Mouse (Mus musculus) CH12.LX (cell line): ENCODE measurements at regions not wholly inside any gene's neighbourhood (a gene's known extent, or its start where the extent isn't known, plus 50 kb on each side); places are given as distances from the start of the nearest gene placed in this dataset.

ENCODE experiments used
- DNase-seq: peaks from one replicate; pipeline ENCODE4 v3.0.0-alpha.2; 2013; ENCODE audit errors: extremely low read depth
- H3K27ac ChIP-seq: 2 replicates; pipeline ENCODE4 v1.5.1; 2012; ENCODE audit warnings: low read depth, mild to moderate bottlenecking, control low read depth, moderate library complexity; ENCODE audit not compliant: insufficient read depth
- H3K27me3 ChIP-seq: replicated peaks from 2 replicates; pipeline ENCODE3; 2012; ENCODE audit warnings: inconsistent platforms
- H3K36me3 ChIP-seq, 2 experiments: replicated peaks in 1 of 2; 2 replicates each; pipeline versions ENCODE3 to v1.6.1; 2012; ENCODE audit warnings: inconsistent platforms in 1 of 2, low read length in 1 of 2, mild to moderate bottlenecking in 1 of 2, mixed read lengths in 1 of 2, moderate library complexity in 1 of 2; ENCODE audit not compliant: control insufficient read depth in 1 of 2, insufficient read depth in 1 of 2
- H3K4me1 ChIP-seq, 2 experiments: 2 replicates each; pipeline ENCODE4 v1.6.1; 2012; ENCODE audit warnings: inconsistent platforms in 1 of 2, moderate library complexity in 1 of 2; ENCODE audit not compliant: insufficient read depth in 2 of 2, control insufficient read depth in 1 of 2
- H3K4me2 ChIP-seq: 2 replicates; pipeline ENCODE4 v1.6.1; 2012; ENCODE audit warnings: low read depth, mild to moderate bottlenecking, control low read depth; ENCODE audit not compliant: poor library complexity, insufficient read depth, severe bottlenecking
- H3K4me3 ChIP-seq, 3 experiments: fragments of 150-350 bp in 1 of 3; sonication (generic) in 1 of 3; replicated peaks in 1 of 3; 2 replicates each; pipeline versions ENCODE3 to v1.5.1; 2011 to 2012; ENCODE audit warnings: low read depth in 2 of 3, low read length in 2 of 3, mild to moderate bottlenecking in 2 of 3, moderate library complexity in 2 of 3, control low read depth in 1 of 3, improper control_type of control experiment in 1 of 3, inconsistent platforms in 1 of 3, mixed read lengths in 1 of 3; ENCODE audit not compliant: poor library complexity in 1 of 3
- H3K79me2 ChIP-seq: replicated peaks from 2 replicates; pipeline ENCODE4 v1.6.1; 2012; ENCODE audit warnings: mild to moderate bottlenecking, moderate library complexity; ENCODE audit not compliant: control insufficient read depth, poor library complexity, insufficient read depth, severe bottlenecking; ENCODE audit errors: extremely low read depth
- H3K9ac ChIP-seq: 2 replicates; pipeline ENCODE4 v1.6.1; 2012; ENCODE audit warnings: low read depth, mild to moderate bottlenecking, control low read depth, moderate library complexity; ENCODE audit not compliant: insufficient read depth
- H3K9me3 ChIP-seq: replicated peaks from 2 replicates; pipeline ENCODE3; 2012; ENCODE audit warnings: low read length, inconsistent platforms, mixed read lengths
- BHLHE40 ChIP-seq: IDR thresholded peaks from 2 replicates; pipeline ENCODE4 v1.6.1; 2011; ENCODE audit warnings: mild to moderate bottlenecking, low read depth, low read length, improper control_type of control experiment
- CHD1 ChIP-seq: IDR thresholded peaks from 2 replicates; pipeline ENCODE4 v1.6.1; 2012; ENCODE audit warnings: low read depth, low read length, improper control_type of control experiment, inconsistent platforms
- CTCF ChIP-seq, 2 experiments: IDR thresholded peaks in 1 of 2; conservative IDR thresholded peaks in 1 of 2; 2 replicates each; pipeline ENCODE4 v1.5.1; 2011 to 2012; ENCODE audit warnings: low read depth in 2 of 2, low read length in 2 of 2, improper control_type of control experiment in 1 of 2, inconsistent platforms in 1 of 2, mild to moderate bottlenecking in 1 of 2, moderate library complexity in 1 of 2
- ELF1 ChIP-seq: IDR thresholded peaks from 2 replicates; pipeline ENCODE4 v1.6.1; 2014; ENCODE audit warnings: low read depth, mild to moderate bottlenecking, inconsistent platforms, low read length, improper control_type of control experiment
- EP300 ChIP-seq: IDR thresholded peaks from 2 replicates; pipeline ENCODE4 v1.6.1; 2011; ENCODE audit warnings: low read length, improper control_type of control experiment
- IRF4 ChIP-seq: IDR thresholded peaks from 2 replicates; pipeline ENCODE4 v1.6.1; 2014; ENCODE audit warnings: low read depth, mild to moderate bottlenecking, inconsistent platforms, low read length, improper control_type of control experiment
- JUND ChIP-seq: conservative IDR thresholded peaks from 2 replicates; pipeline ENCODE4 v1.6.1; 2011; ENCODE audit warnings: low read depth, low read length, improper control_type of control experiment
- KAT2A ChIP-seq: IDR thresholded peaks from 2 replicates; pipeline ENCODE4 v1.6.1; 2012; ENCODE audit warnings: low read length, improper control_type of control experiment, inconsistent platforms; ENCODE audit not compliant: insufficient replicate concordance
- MAFK ChIP-seq: IDR thresholded peaks from 2 replicates; pipeline ENCODE4 v1.6.1; 2011; ENCODE audit warnings: low read length, improper control_type of control experiment; ENCODE audit not compliant: insufficient replicate concordance
- MEF2A ChIP-seq: IDR thresholded peaks from 2 replicates; pipeline ENCODE4 v1.6.1; 2014; ENCODE audit warnings: low read depth, mild to moderate bottlenecking, inconsistent platforms, low read length, improper control_type of control experiment, borderline replicate concordance
- MXI1 ChIP-seq: IDR thresholded peaks from 2 replicates; pipeline ENCODE4 v1.6.1; 2011; ENCODE audit warnings: mild to moderate bottlenecking, low read depth, low read length, improper control_type of control experiment
- NRF1 ChIP-seq: IDR thresholded peaks from 2 replicates; pipeline ENCODE4 v1.6.1; 2014; ENCODE audit warnings: low read depth, mild to moderate bottlenecking, inconsistent platforms, low read length, improper control_type of control experiment, moderate library complexity
- PAX5 ChIP-seq: IDR thresholded peaks from 2 replicates; pipeline ENCODE4 v1.6.1; 2012; ENCODE audit warnings: low read length, inconsistent platforms, mixed read lengths
- RAD21 ChIP-seq: IDR thresholded peaks from 2 replicates; pipeline ENCODE4 v1.6.1; 2011; ENCODE audit warnings: low read depth, mild to moderate bottlenecking, low read length, improper control_type of control experiment, moderate library complexity
- RCOR1 ChIP-seq: conservative IDR thresholded peaks from 2 replicates; pipeline ENCODE4 v1.6.1; 2012; ENCODE audit warnings: low read depth, mild to moderate bottlenecking, inconsistent platforms, low read length, improper control_type of control experiment
- SIN3A ChIP-seq: IDR thresholded peaks from 2 replicates; pipeline ENCODE4 v1.6.1; 2012; ENCODE audit warnings: low read length, improper control_type of control experiment, inconsistent platforms
- TBP ChIP-seq: conservative IDR thresholded peaks from 2 replicates; pipeline ENCODE4 v1.6.1; 2011; ENCODE audit warnings: low read depth, low read length, improper control_type of control experiment
- UBTF ChIP-seq: IDR thresholded peaks from 2 replicates; pipeline ENCODE4 v1.6.1; 2012; ENCODE audit warnings: low read depth, mild to moderate bottlenecking, inconsistent platforms, low read length, improper control_type of control experiment, moderate library complexity
- USF1 ChIP-seq: IDR thresholded peaks from 2 replicates; pipeline ENCODE4 v1.6.1; 2014; ENCODE audit warnings: low read depth, mild to moderate bottlenecking, inconsistent platforms, low read length, improper control_type of control experiment
- USF2 ChIP-seq: conservative IDR thresholded peaks from 2 replicates; pipeline ENCODE4 v1.6.1; 2011; ENCODE audit warnings: low read depth, low read length, improper control_type of control experiment
- ZKSCAN1 ChIP-seq: IDR thresholded peaks from 2 replicates; pipeline ENCODE4 v1.6.1; 2012; ENCODE audit warnings: low read depth, inconsistent platforms, low read length, improper control_type of control experiment, borderline replicate concordance
- ZMIZ1 ChIP-seq: IDR thresholded peaks from 2 replicates; pipeline ENCODE4 v1.6.1; 2012; ENCODE audit warnings: low read depth, mild to moderate bottlenecking, inconsistent platforms, low read length, improper control_type of control experiment
- dilution Hi-C: fragments of 300-500 bp; cut with MboI; formaldehyde crosslinking; loops from 2 replicates; pipeline ENCODE4 v1.14.3; 2020; ENCODE audit warnings: low sequenced_read_pairs; ENCODE audit not compliant: extremely low pct_unique_long_range_greater_than_20kb, extremely low pct_ligation_motif_present
- in situ Hi-C: fragments of 300-500 bp; cut with MboI; formaldehyde crosslinking; loops from 3 replicates; pipeline ENCODE4 v1.14.3; 2019; ENCODE audit warnings: low sequenced_read_pairs, low pct_ligation_motif_present, low pct_unique_long_range_greater_than_20kb, mixed read lengths

DNA sequence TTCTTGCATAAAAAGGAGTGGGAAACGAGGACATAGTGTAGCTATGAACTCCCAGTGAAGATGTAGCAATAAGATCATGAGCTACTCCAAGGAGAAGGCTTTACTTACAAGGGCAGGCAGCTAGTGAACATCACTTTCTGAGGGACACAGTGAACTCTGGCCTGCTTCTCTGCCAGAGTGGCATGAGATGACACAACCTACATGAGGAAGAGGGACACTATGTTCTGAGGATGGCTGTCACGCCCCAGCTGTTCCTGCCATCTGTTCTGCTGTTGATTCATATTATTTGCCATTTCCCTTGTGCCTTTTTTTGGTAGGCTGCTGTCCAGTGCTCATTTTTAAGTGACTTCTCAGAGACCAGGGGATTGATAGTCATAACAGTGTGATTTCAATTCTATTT is 118.2 kb upstream of the 4931417E11Rik start:
- H3K9me3 ChIP-seq = peaks cover 17% of the 10 kb centered on the region
- no peak overlapping the region for H3K9ac ChIP-seq
- H3K4me2 ChIP-seq = no peak overlapping the region
- TF ChIP-seq ELF1 (no peak), SIN3A (no peak), PAX5 (no peak)
- H3K4me1 ChIP-seq = no peaks in the 10 kb centered on the region
- dilution Hi-C loops = no loop called here
- H3K79me2 ChIP-seq = no peaks in the 10 kb centered on the region
- no peak for DNase-seq
- no peaks in the 10 kb centered on the region for H3K36me3 ChIP-seq
- H3K27ac ChIP-seq = no peak overlapping the region
- H3K27me3 ChIP-seq = no peaks in the 10 kb centered on the region
- no peak overlapping the region for H3K4me3 ChIP-seq
- in situ Hi-C loops = no loop called here

DNA sequence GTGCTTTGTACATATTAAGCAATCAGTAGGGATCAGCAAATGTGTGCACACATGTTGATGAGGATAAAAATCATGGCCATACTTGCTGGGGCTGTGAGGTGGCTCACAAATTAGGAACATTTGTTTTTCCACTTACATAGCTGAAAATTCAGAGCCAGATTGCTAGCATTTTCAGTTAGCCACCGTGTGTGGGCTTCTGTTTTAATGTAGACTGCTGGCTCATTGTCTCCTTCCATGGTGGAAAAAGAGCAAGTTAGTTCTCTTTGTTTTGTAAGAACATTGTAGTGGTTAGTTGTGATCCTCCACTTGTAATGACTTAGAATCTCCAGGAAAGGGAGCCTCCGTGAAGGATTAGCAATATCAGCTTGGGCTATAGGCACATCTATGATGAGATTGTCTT is 107.2 kb upstream of the 4931417E11Rik start:
- H3K4me3 ChIP-seq = no peak overlapping the region
- dilution Hi-C loops = no loop called here

DNA sequence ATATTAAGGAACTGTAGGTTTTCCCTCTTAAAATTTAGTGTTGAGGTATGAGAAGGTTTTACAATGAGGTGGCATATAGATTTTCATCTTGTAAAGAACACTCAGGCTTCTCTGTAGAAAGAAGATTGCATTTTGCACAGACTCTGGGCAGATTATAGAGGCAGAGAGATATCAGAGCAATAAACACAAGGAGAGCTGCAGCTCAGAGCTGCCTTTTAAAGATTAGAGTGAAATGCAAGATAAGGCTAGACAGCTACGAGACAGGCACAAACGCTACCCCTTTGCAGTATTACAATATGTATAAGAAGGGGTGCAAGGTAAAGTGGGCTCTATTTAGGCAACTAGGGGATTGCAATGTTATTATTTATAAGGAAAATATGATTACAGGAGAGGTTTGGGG is 90.5 kb upstream of the 4931417E11Rik start:
- TF ChIP-seq JUND (no peak), KAT2A (no peak), CTCF (conservative IDR thresholded peaks at IDR 0.05 in 1 of 2, IDR thresholded peaks at IDR 0.05 in 1 of 2; ENCODE audit: low read depth in 2 of 2, low read length in 2 of 2) (no peak), RAD21 (no peak), RCOR1 (no peak), USF1 (no peak), UBTF (no peak), ELF1 (no peak), ZKSCAN1 (no peak), ZMIZ1 (no peak), TBP (no peak), USF2 (no peak), BHLHE40 (no peak), NRF1 (no peak), EP300 (no peak), MXI1 (no peak)
- in situ Hi-C loops = no loop called here

More for the DNA sequence above, 107.2 kb upstream of the 4931417E11Rik start:
- in situ Hi-C loops = no loop called here
- Histone ChIP-seq H3K4me2 (no peak overlapping the region), H3K27ac (no peak overlapping the region), H3K27me3 (no peaks in the 10 kb centered on the region), H3K9ac (no peak overlapping the region), H3K9me3 (peaks cover 10% of the 10 kb centered on the region)
- no peak for DNase-seq
- TF ChIP-seq NRF1 (no peak), ZKSCAN1 (no peak), IRF4 (no peak), PAX5 (no peak), MAFK (no peak), CHD1 (no peak), USF1 (no peak), TBP (no peak), MEF2A (no peak), SIN3A (no peak), RAD21 (no peak), BHLHE40 (no peak)
- TF ChIP-seq, all 38 proteins: peak for 0
- Histone ChIP-seq H3K79me2 (no peaks in the 10 kb centered on the region), H3K36me3 (no peaks in the 10 kb centered on the region), H3K4me1 (no peaks in the 10 kb centered on the region)

More for the DNA sequence above, 90.5 kb upstream of the 4931417E11Rik start:
- Histone ChIP-seq H3K36me3 (no peaks in the 10 kb centered on the region), H3K27me3 (no peaks in the 10 kb centered on the region), H3K27ac (no peak overlapping the region), H3K4me3 (no peak overlapping the region), H3K9me3 (peaks cover 9% of the 10 kb centered on the region), H3K4me2 (no peak overlapping the region), H3K79me2 (no peaks in the 10 kb centered on the region), H3K9ac (no peak overlapping the region), H3K4me1 (no peaks in the 10 kb centered on the region)
- dilution Hi-C loops = no loop called here
- no peak for DNase-seq
